Mouse (Mus musculus): Measurements from ENCODE around the gene Ppp2r5c. TPM values are rescaled to one million over a fixed set of nuclear protein-coding genes. Genes with fewer than 3 reads are reported as not detected.

The Ppp2r5c gene
- total and polyA plus RNA-seq, 2 experiments from 2014 or later = 169 to 191 TPM

- H3K9ac ChIP-seq = no peak overlapping the region
Observed at GRCm38 (mm10) chr12:110442238-110442637, 4.7 kb upstream of the Ppp2r5c start.

GRCm38 (mm10) chr12:110444530-110444929 lies 2.4 kb upstream of the Ppp2r5c start:
- no peaks in the 10 kb centered on the region for H3K9me3 ChIP-seq (ENCODE audit: low read length)
- H3K27me3 ChIP-seq (ENCODE audit: insufficient read depth, low read length) = no peaks in the 10 kb centered on the region; the same call in 1 of the 2 replicates
- H3K4me2 ChIP-seq (ENCODE audit: low read depth) = no peak overlapping the region

More at GRCm38 (mm10) chr12:110442238-110442637, 4.7 kb upstream of the Ppp2r5c start:
- ATAC-seq (no peak), DNase-seq (no peak)
- H3K4me1 ChIP-seq (ENCODE audit: insufficient read depth) = no peaks in the 10 kb centered on the region
- no peak for TF ChIP-seq CTCF (IDR thresholded peaks at IDR 0.05; ENCODE audit: low read depth)
- WGBS = 95% methylated on average over 2 of the region's 2 CpGs
- H3K4me3 ChIP-seq (ENCODE audit: low read depth, low read length) = no peak overlapping the region
- no peaks in the 10 kb centered on the region for H3K9me3 ChIP-seq (ENCODE audit: low read length)
- no peak overlapping the region for H3K4me2 ChIP-seq (ENCODE audit: low read depth)
- H3K27me3 ChIP-seq (ENCODE audit: insufficient read depth, low read length) = no peaks in the 10 kb centered on the region; the same call in 1 of the 2 replicates
- H3K36me3 ChIP-seq (ENCODE audit: insufficient read depth) = no peaks in the 10 kb centered on the region
- H3K27ac ChIP-seq (ENCODE audit: low read depth, low read length) = no peak overlapping the region

DNA sequence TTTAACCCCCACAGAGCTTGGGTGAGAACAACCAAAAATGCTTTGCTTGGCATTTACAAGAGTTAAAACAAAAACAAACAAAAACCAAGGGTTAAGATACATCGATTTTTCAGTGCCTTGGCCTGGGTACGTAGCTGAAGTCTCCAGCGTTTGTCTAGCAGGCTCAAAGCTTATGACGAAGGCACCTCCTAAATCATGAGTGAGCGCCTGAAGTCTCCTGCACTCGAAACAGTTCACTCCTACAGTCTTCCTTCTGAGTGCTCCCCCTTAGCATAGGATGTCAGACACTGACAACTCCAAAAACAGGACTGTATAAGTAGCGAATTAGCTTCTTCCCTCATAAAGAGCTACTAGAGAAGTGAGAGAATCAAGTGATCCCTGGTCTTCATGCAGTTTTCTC lies 1.1 kb upstream of the Ppp2r5c start:
- no peak for DNase-seq
- Histone ChIP-seq H3K36me3 (ENCODE audit: insufficient read depth) (0 out of 2 replicates have a peak, but pooled peaks cover 9% of the 10 kb centered on the region), H3K27me3 (ENCODE audit: insufficient read depth, low read length) (no peaks in the 10 kb centered on the region; the same call in 1 of the 2 replicates), H3K4me2 (ENCODE audit: low read depth) (peak overlapping the region; percentile 66), H3K4me1 (ENCODE audit: insufficient read depth) (no peaks in the 10 kb centered on the region), H3K4me3 (ENCODE audit: low read depth, low read length) (peak overlapping the region; percentile 88), H3K27ac (ENCODE audit: low read depth, low read length) (peak overlapping the region; percentile 90), H3K9me3 (ENCODE audit: low read length) (no peaks in the 10 kb centered on the region), H3K9ac (peak overlapping the region; percentile 85; the same call in 1 of the 2 replicates)
- no peak for ATAC-seq
- no peak for TF ChIP-seq CTCF (IDR thresholded peaks at IDR 0.05; ENCODE audit: low read depth)
- 36% methylated on average over 7 of the region's 7 CpGs for WGBS

More at GRCm38 (mm10) chr12:110444530-110444929, 2.4 kb upstream of the Ppp2r5c start:
- H3K9ac ChIP-seq = no peak overlapping the region
- no peak overlapping the region for H3K27ac ChIP-seq (ENCODE audit: low read depth, low read length)
- WGBS = 76% methylated on average over 5 of the region's 5 CpGs
- no peaks in the 10 kb centered on the region for H3K4me1 ChIP-seq (ENCODE audit: insufficient read depth)
- DNase-seq = no peak
- 0 out of 2 replicates have a peak, but pooled peaks cover 2% of the 10 kb centered on the region for H3K36me3 ChIP-seq (ENCODE audit: insufficient read depth)
- no peak for TF ChIP-seq CTCF (IDR thresholded peaks at IDR 0.05; ENCODE audit: low read depth)
- no peak for ATAC-seq
- no peak overlapping the region for H3K4me3 ChIP-seq (ENCODE audit: low read depth, low read length)

DNA sequence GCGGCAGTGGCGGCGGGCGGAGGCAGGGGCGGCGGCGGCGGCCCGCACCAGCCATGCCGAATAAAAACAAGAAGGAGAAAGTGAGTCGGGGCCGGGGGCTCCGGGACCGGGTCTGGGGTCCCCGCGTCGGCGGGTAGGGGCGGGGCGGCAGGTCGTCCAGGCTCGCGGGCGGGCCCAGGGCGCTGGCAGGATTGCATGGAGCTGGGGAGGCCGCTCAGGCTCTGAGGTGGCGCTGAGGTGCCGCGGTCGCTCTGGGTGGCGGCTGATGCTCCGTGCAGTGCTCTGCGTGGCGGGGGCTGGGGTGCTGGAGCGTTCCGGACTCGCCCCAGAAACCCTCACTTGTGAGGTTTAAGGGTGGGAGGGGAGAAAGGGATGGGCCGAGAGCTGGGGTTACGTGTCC lies 386 bp downstream of the Ppp2r5c start:
- Histone ChIP-seq H3K4me1 (ENCODE audit: insufficient read depth) (no peaks in the 10 kb centered on the region), H3K36me3 (ENCODE audit: insufficient read depth) (peaks cover 13% of the 10 kb centered on the region; the same call in 1 of the 2 replicates), H3K9ac (peak overlapping the region; percentile 85), H3K27ac (ENCODE audit: low read depth, low read length) (peak overlapping the region; percentile 90), H3K9me3 (ENCODE audit: low read length) (no peaks in the 10 kb centered on the region), H3K27me3 (ENCODE audit: insufficient read depth, low read length) (no peaks in the 10 kb centered on the region; the same call in 1 of the 2 replicates), H3K4me2 (ENCODE audit: low read depth) (peak overlapping the region; percentile 78), H3K4me3 (ENCODE audit: low read depth, low read length) (peak overlapping the region; percentile 88)
- DNase-seq = peak; percentile 45
- TF ChIP-seq CTCF (IDR thresholded peaks at IDR 0.05; ENCODE audit: low read depth) = no peak
- peak; percentile 32 for ATAC-seq
- WGBS = under 1% methylated on average over 31 of the region's 39 CpGs

- peaks cover 13% of the 10 kb centered on the region; the same call in 1 of the 2 replicates for H3K36me3 ChIP-seq (ENCODE audit: insufficient read depth)
- 66% methylated on average over 10 of the region's 10 CpGs for WGBS
- no peak for TF ChIP-seq CTCF (IDR thresholded peaks at IDR 0.05; ENCODE audit: low read depth)
- H3K27ac ChIP-seq (ENCODE audit: low read depth, low read length) = no peak overlapping the region
- no peaks in the 10 kb centered on the region for H3K4me1 ChIP-seq (ENCODE audit: insufficient read depth)
- DNase-seq (no peak), ATAC-seq (no peak)
- H3K4me2 ChIP-seq (ENCODE audit: low read depth) = no peak overlapping the region
- H3K9me3 ChIP-seq (ENCODE audit: low read length) = no peaks in the 10 kb centered on the region
- H3K4me3 ChIP-seq (ENCODE audit: low read depth, low read length) = no peak overlapping the region
- no peak overlapping the region for H3K9ac ChIP-seq
- no peaks in the 10 kb centered on the region; the same call in 1 of the 2 replicates for H3K27me3 ChIP-seq (ENCODE audit: insufficient read depth, low read length)
Observed at GRCm38 (mm10) chr12:110448767-110449166, 1.8 kb downstream of the Ppp2r5c start.

GRCm38 (mm10) chr12:110454223-110454622 lies 7.3 kb downstream of the Ppp2r5c start:
- Histone ChIP-seq H3K4me3 (ENCODE audit: low read depth, low read length) (no peak overlapping the region), H3K27me3 (ENCODE audit: insufficient read depth, low read length) (no peaks in the 10 kb centered on the region), H3K9me3 (ENCODE audit: low read length) (no peaks in the 10 kb centered on the region), H3K4me1 (ENCODE audit: insufficient read depth) (no peaks in the 10 kb centered on the region), H3K27ac (ENCODE audit: low read depth, low read length) (no peak overlapping the region), H3K9ac (no peak overlapping the region), H3K4me2 (ENCODE audit: low read depth) (no peak overlapping the region), H3K36me3 (ENCODE audit: insufficient read depth) (peaks cover 13% of the 10 kb centered on the region; the same call in 1 of the 2 replicates)
- peak; percentile 84 for TF ChIP-seq CTCF (IDR thresholded peaks at IDR 0.05; ENCODE audit: low read depth)
- ATAC-seq (peak; percentile 59), DNase-seq (peak; percentile 68)
- whole genome bisulfite sequencing = 26% methylated on average over 5 of the region's 5 CpGs

DNA sequence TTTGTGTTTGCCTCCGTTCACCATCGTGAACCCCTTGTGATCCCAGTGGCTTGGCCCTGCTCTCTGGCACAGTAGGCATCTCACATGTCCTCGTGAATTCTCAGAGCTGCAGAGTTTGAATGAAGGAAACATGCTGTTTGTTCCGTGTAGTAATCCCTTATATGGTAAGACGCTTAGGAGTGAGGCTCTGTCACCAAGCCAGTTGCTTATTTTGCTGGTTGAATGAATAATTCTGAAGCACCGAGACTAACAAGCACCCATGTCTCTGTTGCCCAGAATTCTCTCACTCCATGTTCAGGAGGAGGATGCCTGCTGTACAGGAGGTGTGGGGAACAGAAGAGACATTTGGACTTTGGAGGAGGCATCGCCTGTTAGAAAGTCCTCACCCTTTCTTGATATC lies 9.1 kb downstream of the Ppp2r5c start:
- Histone ChIP-seq H3K27ac (ENCODE audit: low read depth, low read length) (no peak overlapping the region), H3K9me3 (ENCODE audit: low read length) (no peaks in the 10 kb centered on the region), H3K4me2 (ENCODE audit: low read depth) (no peak overlapping the region), H3K36me3 (ENCODE audit: insufficient read depth) (peaks cover 5% of the 10 kb centered on the region; the same call in 1 of the 2 replicates), H3K4me1 (ENCODE audit: insufficient read depth) (no peaks in the 10 kb centered on the region), H3K9ac (no peak overlapping the region), H3K27me3 (ENCODE audit: insufficient read depth, low read length) (no peaks in the 10 kb centered on the region), H3K4me3 (ENCODE audit: low read depth, low read length) (no peak overlapping the region)
- ATAC-seq (no peak), DNase-seq (no peak)
- 72% methylated on average over 7 of the region's 7 CpGs for WGBS
- TF ChIP-seq CTCF (IDR thresholded peaks at IDR 0.05; ENCODE audit: low read depth) = no peak
